Mouse (Mus musculus) Muller cell, postnatal 12 days (primary cell): ENCODE data around the gene Gimap1.

Experiments
- DNase-seq: peaks from one replicate; pipeline ENCODE4 v3.0.0-alpha.2; 2015; ENCODE audit errors: inconsistent ontology term

Gene Gimap1

GRCm38 (mm10) chr6:48738961-48739779, at the start of gene Gimap1:
TSS of gene Gimap1 (plus strand) at chr6:48739054.
- no peak for DNase-seq

- no peak for DNase-seq
Measured at GRCm38 (mm10) chr6:48689320-48689719, 49.5 kb upstream of the Gimap1 start.

GRCm38 (mm10) chr6:48692962-48693361, 45.9 kb upstream of the Gimap1 start:
- no peak for DNase-seq

- no peak for DNase-seq
Measured at GRCm38 (mm10) chr6:48696830-48697554, 41.9 kb upstream of the Gimap1 start.

GRCm38 (mm10) chr6:48697555-48697930, 41.3 kb upstream of the Gimap1 start:
- no peak for DNase-seq

- DNase-seq: no peak
Measured at GRCm38 (mm10) chr6:48698066-48698856, 40.6 kb upstream of the Gimap1 start.

- no peak for DNase-seq
Measured at GRCm38 (mm10) chr6:48698888-48699287, 40.0 kb upstream of the Gimap1 start.

GRCm38 (mm10) chr6:48700251-48701075, 38.4 kb upstream of the Gimap1 start:
- DNase-seq: no peak

GRCm38 (mm10) chr6:48702146-48702545, 36.7 kb upstream of the Gimap1 start:
- DNase-seq: no peak

- DNase-seq: no peak
Measured at GRCm38 (mm10) chr6:48702601-48703000, 36.3 kb upstream of the Gimap1 start.

GRCm38 (mm10) chr6:48704146-48704545, 34.7 kb upstream of the Gimap1 start:
- DNase-seq: no peak

- no peak for DNase-seq
Measured at GRCm38 (mm10) chr6:48706130-48706529, 32.7 kb upstream of the Gimap1 start.

- DNase-seq: no peak
Measured at GRCm38 (mm10) chr6:48718455-48718854, 20.4 kb upstream of the Gimap1 start, which contains the start of the genes Gm28053 and Gimap7. TSS of gene Gm28053 (plus strand) at chr6:48718607. TSS of gene Gimap7 (plus strand) at chr6:48718621.

GRCm38 (mm10) chr6:48720326-48720725, 18.5 kb upstream of the Gimap1 start:
- no peak for DNase-seq

GRCm38 (mm10) chr6:48723468-48723867, 15.4 kb upstream of the Gimap1 start:
- DNase-seq: no peak

GRCm38 (mm10) chr6:48725476-48725875, 13.4 kb upstream of the Gimap1 start:
- peak; percentile 51 for DNase-seq

- no peak for DNase-seq
Measured at GRCm38 (mm10) chr6:48727761-48728160, 11.1 kb upstream of the Gimap1 start.

GRCm38 (mm10) chr6:48732864-48733304, 6.0 kb upstream of the Gimap1 start:
- DNase-seq: no peak

- DNase-seq: no peak
Measured at GRCm38 (mm10) chr6:48733660-48734059, 5.2 kb upstream of the Gimap1 start.

- DNase-seq: no peak
Measured at GRCm38 (mm10) chr6:48737053-48737452, 1.8 kb upstream of the Gimap1 start.

GRCm38 (mm10) chr6:48737688-48738087, 1.2 kb upstream of the Gimap1 start:
- DNase-seq: no peak
